Mouse (Mus musculus) thymus, postnatal 36 days (tissue): ENCODE data around the gene Zfp92.
"Not testable (repeated sequence)": the region's sequence is repeated elsewhere in the genome, so short reads cannot be mapped to it uniquely, and the experiment has no call there.

Source experiments
- DNase-seq, 2 experiments: peaks; one replicate each; pipeline ENCODE4 v3.0.0; 2022; ENCODE audit warnings: mixed read lengths in 2 of 2

Gene Zfp92

DNA sequence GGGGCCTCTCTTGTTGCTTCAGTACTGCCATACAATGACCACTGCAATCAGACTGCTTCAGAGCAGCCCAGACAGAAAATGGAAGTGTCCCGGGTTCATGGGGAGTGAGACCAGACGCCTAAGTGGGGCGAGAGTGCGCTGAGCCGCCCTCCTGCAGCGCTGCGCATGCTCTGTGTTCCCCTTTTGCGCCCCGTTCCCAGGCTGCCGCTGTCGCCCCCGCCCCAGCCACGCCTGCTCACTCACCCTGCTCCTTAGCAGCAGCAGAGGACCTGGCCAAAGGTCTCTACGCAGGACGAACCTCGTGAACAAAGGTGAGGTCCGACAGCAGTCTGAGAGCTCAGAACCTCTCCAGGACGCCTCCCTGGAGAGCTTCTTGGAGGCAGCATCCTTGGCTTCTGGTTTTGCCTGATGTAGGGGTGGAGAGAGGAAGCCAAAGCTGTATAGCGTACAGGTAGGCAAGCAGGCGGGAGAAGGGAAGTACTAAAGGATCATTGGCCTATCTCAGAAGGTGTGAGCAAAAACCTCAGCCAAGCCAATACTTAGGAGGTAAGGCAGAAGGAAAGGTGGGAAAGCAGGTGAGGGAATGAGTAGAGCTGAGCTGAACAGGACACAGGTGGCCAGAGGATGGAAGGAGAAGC, at the start of gene Zfp92:
TSS of gene Zfp92 (plus strand) at position 217 of the 638 bp plus-strand sequence.
- DNase-seq: peak; percentile 29

- no peak for DNase-seq
Measured at GRCm38 (mm10) chrX:73363291-73363690, 47.6 kb upstream of the Zfp92 start.

DNA sequence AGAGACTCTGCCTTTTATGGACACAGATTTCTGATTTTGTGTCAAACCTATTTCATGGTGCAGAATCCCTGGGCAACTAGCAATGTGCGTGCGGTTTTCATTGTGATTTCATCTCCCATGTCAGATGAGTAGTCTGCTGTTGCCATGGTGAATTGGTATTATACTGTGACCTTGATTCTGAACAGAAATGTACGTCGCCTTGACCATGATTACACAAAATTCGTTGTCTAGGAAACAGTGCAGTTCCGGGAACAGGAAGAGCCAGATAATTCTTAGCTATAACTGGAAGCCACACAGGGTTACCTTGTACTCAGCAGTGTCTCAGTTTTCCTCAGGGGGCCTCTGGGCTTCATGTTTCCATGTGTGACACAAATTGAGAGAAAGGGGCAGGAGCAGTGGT, 26.5 kb upstream of the Zfp92 start:
- DNase-seq: no peak

DNA sequence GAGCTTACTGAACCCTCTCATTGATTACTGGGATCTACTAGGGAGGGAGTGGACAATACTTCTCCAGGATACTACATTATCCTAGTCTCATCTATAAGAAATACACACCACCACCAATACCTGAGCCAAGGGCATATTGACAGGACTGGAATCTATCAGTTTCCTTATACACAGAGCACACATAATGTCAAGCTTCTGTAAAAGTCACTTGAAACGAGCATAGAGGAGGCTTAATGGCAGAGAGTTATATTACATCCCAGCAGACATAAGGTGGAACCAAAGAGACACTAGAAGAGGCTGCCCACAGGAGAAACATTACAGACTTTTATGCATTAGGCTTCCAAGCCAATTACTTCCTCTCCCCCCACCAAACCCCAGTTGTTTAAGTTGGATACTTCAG, 26.0 kb upstream of the Zfp92 start:
- DNase-seq: no peak

DNA sequence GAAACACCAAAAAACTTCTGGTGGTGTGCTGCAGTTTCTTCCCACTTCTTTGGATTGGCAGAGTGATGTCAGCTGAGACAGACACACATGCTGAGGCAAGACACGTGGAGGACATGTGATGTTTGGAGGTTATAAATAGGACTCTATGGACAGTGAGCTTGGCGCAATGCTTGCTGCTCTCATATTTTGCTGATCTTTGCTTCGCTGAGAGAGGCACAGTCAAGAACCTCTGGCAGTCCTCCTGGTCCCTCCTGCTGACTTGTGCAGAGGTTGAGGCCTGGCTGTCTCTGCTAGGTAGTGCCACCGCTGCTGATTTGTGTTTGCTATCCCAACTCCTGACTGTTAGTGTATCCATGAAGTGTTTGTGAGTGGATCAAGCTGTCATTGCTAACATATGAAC, 19.4 kb upstream of the Zfp92 start:
- DNase-seq: no peak

DNA sequence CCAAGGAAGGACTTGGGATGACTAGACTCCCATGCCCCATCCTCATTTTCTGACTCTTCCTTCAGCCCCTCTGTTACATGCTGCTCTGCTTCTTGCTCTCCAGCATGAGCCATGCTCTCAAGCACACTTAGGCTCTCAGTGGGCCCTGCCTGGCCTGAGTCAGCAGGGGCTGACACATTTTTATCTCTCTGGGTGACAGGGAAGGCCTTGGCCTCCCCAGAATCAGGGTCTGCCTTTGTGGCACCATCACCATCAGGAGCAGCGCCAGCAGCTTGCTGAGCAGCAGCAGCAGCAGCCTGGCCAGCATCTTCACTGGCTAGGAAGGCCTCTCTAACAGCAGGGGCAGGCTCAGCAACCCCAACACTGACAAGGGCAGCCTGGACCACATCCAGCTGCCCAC, 14.4 kb upstream of the Zfp92 start:
- DNase-seq: no peak

DNA sequence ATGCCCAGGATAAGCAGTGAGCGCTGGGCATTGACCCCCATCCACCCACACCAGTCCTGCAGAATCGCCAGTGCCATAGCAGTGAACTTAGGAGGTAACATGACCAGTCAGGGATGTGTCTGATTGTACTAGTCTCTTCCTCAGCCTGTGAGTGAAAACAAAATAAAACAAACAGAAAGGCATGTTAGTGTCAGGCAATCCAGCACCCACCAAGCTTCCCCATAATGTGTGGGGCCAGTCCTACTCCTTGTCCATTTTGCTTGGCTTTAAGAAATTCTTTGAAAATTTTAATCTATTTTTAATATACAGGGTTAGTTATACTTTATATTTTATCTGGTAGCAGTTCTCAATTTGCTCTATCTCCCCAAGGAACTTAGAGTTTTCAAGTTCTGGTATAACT, 12.3 kb upstream of the Zfp92 start, which contains the start of gene Gm18336:
TSS of gene Gm18336 (minus strand) at position 101 of the 400 bp plus-strand sequence.
- not testable (repeated sequence) for DNase-seq

- no peak for DNase-seq
Measured at GRCm38 (mm10) chrX:73400951-73401350, 9.9 kb upstream of the Zfp92 start.

- DNase-seq: no peak
Measured at GRCm38 (mm10) chrX:73401616-73402015, 9.3 kb upstream of the Zfp92 start.

- DNase-seq: no peak
Measured at GRCm38 (mm10) chrX:73412767-73413166, 1.9 kb downstream of the Zfp92 start.

- no peak for DNase-seq
Measured at GRCm38 (mm10) chrX:73430036-73430435, 19.1 kb downstream of the Zfp92 start.

- DNase-seq: no peak
Measured at GRCm38 (mm10) chrX:73432850-73433249, 22.0 kb downstream of the Zfp92 start.

DNA sequence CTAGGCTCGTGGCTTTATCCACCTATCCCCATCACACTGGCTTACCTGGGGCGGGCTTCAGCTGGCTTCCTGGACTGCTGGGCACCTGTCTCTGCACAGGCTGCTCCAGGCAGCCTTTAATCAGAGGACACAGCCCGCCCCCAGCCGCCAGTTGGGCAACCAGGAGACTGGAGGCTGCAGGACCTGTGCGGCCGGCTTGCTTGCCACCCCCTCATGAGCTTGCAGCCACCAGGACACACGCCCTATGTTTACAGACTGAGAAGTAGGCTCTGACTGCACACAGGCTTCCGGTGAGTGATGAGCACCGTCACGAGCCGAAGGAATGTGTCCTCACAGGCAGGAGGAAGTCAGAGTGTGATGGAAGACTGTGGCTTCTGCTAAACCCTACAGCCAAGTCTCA, 24.4 kb downstream of the Zfp92 start, which contains the start of gene Trex2:
TSS of gene Trex2 (minus strand) at position 93 of the 400 bp plus-strand sequence.
- DNase-seq: no peak

- no peak for DNase-seq
Measured at GRCm38 (mm10) chrX:73441428-73441827, 30.5 kb downstream of the Zfp92 start.

DNA sequence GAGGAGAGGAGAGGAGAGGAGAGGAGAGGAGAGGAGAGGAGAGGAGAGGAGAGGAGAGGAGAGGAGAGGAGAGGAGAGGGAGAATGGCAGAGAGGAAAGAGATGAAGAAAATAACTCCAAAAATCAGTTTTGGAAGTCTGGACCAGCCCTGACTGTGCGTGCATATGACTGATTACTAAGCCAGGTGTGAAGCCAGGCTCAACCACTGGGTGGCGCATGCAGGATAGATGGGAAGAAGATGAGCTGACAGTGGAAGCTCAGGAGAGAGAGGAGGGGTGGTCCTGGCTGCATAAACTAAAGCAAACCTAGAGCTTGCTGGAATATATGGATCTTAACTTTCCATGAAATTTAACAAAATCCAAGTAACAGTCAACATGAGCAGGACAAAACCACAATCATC, 41.1 kb downstream of the Zfp92 start:
- peak; percentile 61 to 64 for DNase-seq

DNA sequence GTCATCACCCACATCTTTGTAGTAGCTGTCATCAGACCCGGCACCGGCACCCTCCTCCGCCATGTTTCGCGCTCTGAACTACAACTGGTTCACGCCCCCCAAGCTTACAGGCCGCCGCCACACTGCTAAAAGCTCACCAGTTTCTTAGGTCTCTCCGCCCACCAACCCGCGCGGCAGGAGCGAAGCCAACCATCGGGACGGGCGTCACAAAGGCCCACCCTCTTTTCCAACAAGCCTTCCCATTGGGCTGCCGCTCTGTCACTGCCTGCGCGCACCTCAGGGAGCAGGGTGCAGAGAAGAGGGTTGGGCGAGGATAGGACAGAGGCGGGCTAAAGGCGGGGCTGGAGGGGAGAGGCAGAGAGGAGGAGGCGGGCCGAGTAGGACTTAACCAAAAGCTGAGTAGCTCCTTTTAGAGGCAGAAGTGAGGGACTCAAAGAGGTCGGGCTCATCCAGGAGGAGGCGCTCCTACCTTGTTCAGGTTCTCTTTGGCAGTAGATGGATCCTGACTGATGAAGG, 48.0 kb downstream of the Zfp92 start, which contains the start of gene Haus7:
TSS of gene Haus7 (minus strand) at position 168 of the 516 bp plus-strand sequence.
- peak; percentile 85 to 95 for DNase-seq

DNA sequence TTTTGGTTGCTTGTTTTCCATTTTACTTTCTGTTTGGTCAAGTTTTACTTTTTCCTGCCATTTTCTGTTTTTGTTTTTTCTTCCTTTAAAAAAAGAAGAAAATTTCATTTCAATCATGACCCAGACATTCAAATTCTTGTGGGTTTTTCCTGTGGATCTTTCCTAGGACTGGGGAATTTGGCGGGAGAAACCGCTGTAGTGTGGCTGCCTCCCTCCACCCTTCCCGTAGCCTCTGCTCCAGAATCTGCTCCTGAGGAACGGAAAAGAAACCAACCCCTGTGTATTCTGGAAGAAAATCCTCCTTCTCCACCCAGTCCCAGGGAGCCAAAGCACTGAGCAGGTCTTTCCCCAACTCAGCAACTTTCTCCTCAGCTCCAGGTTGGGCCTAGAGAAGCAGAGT, 49.9 kb downstream of the Zfp92 start:
- DNase-seq: no peak

- DNase-seq: no peak
Measured at GRCm38 (mm10) chrX:73465483-73466186, 54.7 kb downstream of the Zfp92 start.

DNA sequence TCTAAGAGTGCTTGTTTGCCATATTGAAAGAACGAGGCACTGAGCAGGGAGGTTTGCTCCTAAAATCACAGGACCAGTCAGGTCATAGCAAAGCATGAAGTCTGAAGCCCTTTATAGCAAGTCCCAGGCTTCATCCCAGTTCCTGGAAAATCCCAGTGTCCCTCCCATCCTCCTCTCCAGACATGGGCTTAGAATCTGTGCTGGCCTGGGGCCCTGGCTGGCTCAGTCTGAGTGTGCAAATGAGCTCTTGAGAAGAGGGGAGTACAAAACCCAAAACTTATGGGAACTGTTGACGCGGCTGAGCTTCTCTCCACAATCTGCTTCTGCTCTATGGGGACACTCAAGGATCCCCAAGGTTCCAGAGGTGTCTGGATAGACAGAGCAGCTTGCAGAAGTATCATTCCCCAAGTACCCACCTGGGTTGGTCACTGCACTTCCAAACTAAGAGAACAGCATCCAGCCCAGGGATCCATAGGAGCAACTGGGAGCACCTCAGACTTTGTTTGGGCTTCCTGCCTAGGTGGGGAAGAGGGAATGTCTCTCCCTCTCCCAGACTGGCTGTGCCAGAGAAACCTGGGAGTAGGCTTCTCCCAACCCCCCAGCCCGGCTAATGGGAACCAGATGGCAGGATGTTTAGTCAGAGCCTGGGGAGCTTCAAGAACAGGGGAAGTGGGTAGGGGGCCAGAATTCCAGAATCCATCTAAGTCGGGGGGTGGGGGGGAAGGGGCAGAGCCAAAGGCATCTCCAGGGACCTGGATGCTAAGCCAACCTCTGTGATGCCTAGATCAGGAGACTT, 56.7 kb downstream of the Zfp92 start:
- no peak for DNase-seq

GRCm38 (mm10) chrX:73468330-73468729, 57.4 kb downstream of the Zfp92 start:
- DNase-seq: no peak

DNA sequence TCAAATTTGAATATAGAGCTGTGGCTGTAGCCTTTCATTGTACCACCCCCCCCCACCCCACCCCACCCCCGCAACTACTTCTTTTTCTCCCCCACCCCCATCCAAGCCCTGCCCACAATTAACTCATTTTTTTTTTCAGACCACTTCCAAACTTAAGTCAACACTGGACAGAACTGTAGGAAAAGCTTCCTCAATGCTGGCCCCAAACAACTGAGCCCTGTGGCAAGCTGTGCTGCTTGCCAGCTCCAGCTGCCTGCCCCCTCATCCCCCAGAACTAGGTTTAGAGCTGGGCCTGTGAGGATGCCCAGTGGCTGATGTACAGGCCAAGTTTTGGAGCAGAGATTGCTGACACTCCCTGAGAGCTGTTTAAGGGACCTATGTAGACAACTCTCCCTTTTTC, 57.9 kb downstream of the Zfp92 start:
- no peak for DNase-seq

- DNase-seq: no peak
Measured at GRCm38 (mm10) chrX:73471764-73472163, 60.9 kb downstream of the Zfp92 start.
